Mouse (Mus musculus) embryonic facial prominence, embryonic 13.5 days (tissue): ENCODE measurements at regions not wholly inside any gene's neighbourhood (a gene's known extent, or its start where the extent isn't known, plus 50 kb on each side); places are given as distances from the start of the nearest gene placed in this dataset.
"Not testable (repeated sequence)": the region's sequence is repeated elsewhere in the genome, so short reads cannot be mapped to it uniquely, and the experiment has no call there.

Experiments
- ATAC-seq: fragments of 200-750 bp; cut with Nextera tagmentation; 2 replicates; pipeline ENCODE4 v1.8.0; 2017; ENCODE audit warnings: low read depth; ENCODE audit not compliant: insufficient number of reproducible peaks, insufficient read depth, low FRiP score, low TSS enrichment
- H3K27ac ChIP-seq: fragments of 300-500 bp; sonication (generic); 2 replicates; pipeline ENCODE4 v1.5.1; 2015; ENCODE audit warnings: moderate library complexity, mild to moderate bottlenecking, inconsistent platforms
- H3K27me3 ChIP-seq: fragments of 300-500 bp; sonication (generic); 2 replicates; pipeline ENCODE4 v1.6.1; 2015; ENCODE audit warnings: mild to moderate bottlenecking, inconsistent platforms
- H3K36me3 ChIP-seq: fragments of 300-500 bp; sonication (generic); 2 replicates; pipeline ENCODE4 v1.6.1; 2015; ENCODE audit warnings: mild to moderate bottlenecking, inconsistent platforms
- H3K4me1 ChIP-seq: fragments of 300-500 bp; sonication (generic); 2 replicates; pipeline ENCODE4 v1.6.1; 2015; ENCODE audit warnings: inconsistent platforms
- H3K4me2 ChIP-seq: fragments of 300-500 bp; sonication (generic); 2 replicates; pipeline ENCODE4 v1.6.1; 2015; ENCODE audit warnings: moderate library complexity, mild to moderate bottlenecking, inconsistent platforms
- H3K4me3 ChIP-seq: fragments of 300-500 bp; sonication (generic); 2 replicates; pipeline ENCODE4 v1.5.1; 2015; ENCODE audit warnings: mild to moderate bottlenecking, inconsistent platforms
- H3K9ac ChIP-seq: fragments of 300-500 bp; sonication (generic); 2 replicates; pipeline ENCODE4 v1.6.1; 2015; ENCODE audit warnings: mild to moderate bottlenecking, inconsistent platforms
- H3K9me3 ChIP-seq: fragments of 300-500 bp; sonication (generic); 2 replicates; pipeline ENCODE4 v1.6.1; 2016; ENCODE audit warnings: inconsistent platforms
- WGBS: fragments of 180-500 bp; shearing (Covaris S2); methylation state at CpG from one replicate; pipeline ENCODE4 v1.1.7; 2015; ENCODE audit warnings: mixed read lengths; 5-methylcytosine and 5-hydroxymethylcytosine counted together

GRCm38 (mm10) chr5:6590058-6590457 is 713.9 kb upstream of the Tex47 start:
- H3K4me1 ChIP-seq: no peaks in the 10 kb centered on the region
- WGBS: 79% methylated on average over 4 of the region's 4 CpGs
- no peak overlapping the region for H3K9ac ChIP-seq
- no peaks in the 10 kb centered on the region for H3K36me3 ChIP-seq
- H3K9me3 ChIP-seq: no peaks in the 10 kb centered on the region
- H3K4me3 ChIP-seq: no peak overlapping the region
- ATAC-seq: no peak
- no peaks in the 10 kb centered on the region for H3K27me3 ChIP-seq
- no peak overlapping the region for H3K4me2 ChIP-seq
- H3K27ac ChIP-seq: no peak overlapping the region

- not testable (repeated sequence) for H3K36me3 ChIP-seq, H3K9me3 ChIP-seq, H3K27ac ChIP-seq, H3K4me2 ChIP-seq, H3K4me1 ChIP-seq, ATAC-seq, H3K9ac ChIP-seq, H3K27me3 ChIP-seq, H3K4me3 ChIP-seq
- WGBS: 73% methylated on average over 3 of the region's 3 CpGs
These were observed 692.8 kb upstream of the Tex47 start for GRCm38 (mm10) chr5:6611151-6611550.

DNA sequence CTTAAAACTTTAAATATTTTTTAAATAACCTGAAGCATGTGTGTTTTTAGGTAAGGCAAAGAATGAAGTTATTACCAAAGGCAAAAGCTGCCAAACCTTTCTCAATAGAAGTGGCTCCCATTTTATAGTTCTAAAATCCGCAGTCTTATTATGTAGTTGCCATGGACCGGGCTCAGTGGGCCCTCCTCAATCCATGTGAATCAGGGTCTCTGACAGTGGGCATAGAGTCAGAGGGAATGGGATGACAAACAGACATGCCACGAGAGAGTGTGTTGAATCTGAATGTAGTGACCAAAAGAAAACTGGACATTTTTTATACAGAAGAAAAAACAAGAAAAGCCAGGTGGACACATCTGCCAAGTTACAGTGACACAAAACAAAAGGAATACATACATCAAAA is 659.0 kb upstream of the Tex47 start:
- H3K27ac ChIP-seq: no peak overlapping the region
- 64% methylated on average over 3 of the region's 3 CpGs for WGBS
- no peak for ATAC-seq
- H3K9me3 ChIP-seq: no peaks in the 10 kb centered on the region
- H3K36me3 ChIP-seq: no peaks in the 10 kb centered on the region
- no peak overlapping the region for H3K4me2 ChIP-seq
- no peak overlapping the region for H3K4me3 ChIP-seq
- no peaks in the 10 kb centered on the region for H3K27me3 ChIP-seq
- no peak overlapping the region for H3K9ac ChIP-seq
- no peaks in the 10 kb centered on the region for H3K4me1 ChIP-seq

- not testable (repeated sequence) for H3K4me1 ChIP-seq, H3K9me3 ChIP-seq, H3K36me3 ChIP-seq, H3K4me3 ChIP-seq, ATAC-seq, H3K9ac ChIP-seq, H3K27ac ChIP-seq, H3K4me2 ChIP-seq, H3K27me3 ChIP-seq
- WGBS: 46% methylated on average over 3 of the region's 3 CpGs
These were observed 627.7 kb upstream of the Tex47 start for GRCm38 (mm10) chr5:6676211-6676610.

- H3K9ac ChIP-seq: no peak overlapping the region
- H3K4me1 ChIP-seq: no peaks in the 10 kb centered on the region
- H3K36me3 ChIP-seq: no peaks in the 10 kb centered on the region
- no peak overlapping the region for H3K27ac ChIP-seq
- 0 out of 2 replicates have a peak, but pooled peaks have one; percentile 71 for ATAC-seq
- no peaks in the 10 kb centered on the region for H3K9me3 ChIP-seq
- 54% methylated on average over 4 of the region's 4 CpGs for WGBS
- no peak overlapping the region for H3K4me3 ChIP-seq
- no peaks in the 10 kb centered on the region for H3K27me3 ChIP-seq
- H3K4me2 ChIP-seq: no peak overlapping the region
These were observed 594.1 kb upstream of the Tex47 start for GRCm38 (mm10) chr5:6709668-6710309.

- Histone ChIP-seq H3K9ac (no peak overlapping the region), H3K4me3 (no peak overlapping the region), H3K27me3 (no peaks in the 10 kb centered on the region), H3K9me3 (peaks cover 4% of the 10 kb centered on the region; the same call in 1 of the 2 replicates), H3K4me1 (no peaks in the 10 kb centered on the region), H3K36me3 (no peaks in the 10 kb centered on the region), H3K27ac (no peak overlapping the region), H3K4me2 (no peak overlapping the region)
- 73% methylated on average over 1 of the region's 1 CpGs for WGBS
- ATAC-seq: no peak
These were observed 587.7 kb upstream of the Tex47 start for GRCm38 (mm10) chr5:6716179-6716578.

DNA sequence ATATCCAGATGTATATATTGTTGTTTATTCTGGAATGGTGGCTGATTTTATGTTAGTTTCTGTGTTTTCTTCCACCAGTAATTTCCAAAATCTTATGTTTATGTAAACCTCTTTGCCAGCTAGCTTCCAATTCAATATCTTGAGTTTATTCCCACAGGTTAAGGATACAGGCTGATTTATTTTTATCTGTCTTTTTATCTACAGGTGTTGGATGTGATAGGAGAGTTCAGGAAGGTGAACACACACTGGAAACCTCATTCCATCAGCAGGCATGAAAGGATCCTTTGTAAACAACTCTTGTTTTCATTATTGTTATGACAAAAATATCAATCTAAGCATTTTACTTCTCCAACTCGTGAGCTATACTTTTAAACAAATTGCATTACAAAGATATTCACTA is 587.3 kb upstream of the Tex47 start:
- H3K9me3 ChIP-seq: peaks cover 4% of the 10 kb centered on the region; the same call in 1 of the 2 replicates
- H3K27me3 ChIP-seq: no peaks in the 10 kb centered on the region
- WGBS: 69% methylated on average over 1 of the region's 1 CpGs
- no peaks in the 10 kb centered on the region for H3K36me3 ChIP-seq
- ATAC-seq: no peak
- no peak overlapping the region for H3K4me3 ChIP-seq
- H3K9ac ChIP-seq: no peak overlapping the region
- no peak overlapping the region for H3K27ac ChIP-seq
- H3K4me1 ChIP-seq: no peaks in the 10 kb centered on the region
- H3K4me2 ChIP-seq: no peak overlapping the region
